Mouse (Mus musculus): ENCODE measurements around the gene Wfdc16.
"Not testable (repeated sequence)": the region's sequence is repeated elsewhere in the genome, so short reads cannot be mapped to it uniquely, and the experiment has no call there.

Gene Wfdc16

DNA sequence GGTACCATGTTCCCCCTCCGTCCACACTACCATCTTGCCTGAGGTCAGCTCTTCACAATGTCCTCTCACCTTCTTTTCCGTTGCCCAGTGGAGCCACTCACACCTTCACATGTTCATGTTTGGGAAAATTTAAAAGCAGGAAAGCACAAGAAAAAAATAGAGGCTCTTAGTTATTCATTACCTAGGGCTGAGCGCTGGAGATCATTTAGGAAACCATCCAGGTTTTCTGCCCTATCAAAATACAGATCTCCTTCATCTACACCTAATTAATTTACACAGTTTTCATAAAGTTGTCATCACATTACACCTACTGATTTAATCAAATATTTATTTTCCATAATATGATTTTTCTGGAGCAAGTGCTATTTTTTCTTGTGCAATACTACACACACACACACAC is at the start of gene Wfdc16:
Wfdc16 (minus strand) TSS at position 101 of the 400 bp plus-strand sequence.
- DNase-seq (ENCODE audit: low read depth, low spot score): no peak

DNA sequence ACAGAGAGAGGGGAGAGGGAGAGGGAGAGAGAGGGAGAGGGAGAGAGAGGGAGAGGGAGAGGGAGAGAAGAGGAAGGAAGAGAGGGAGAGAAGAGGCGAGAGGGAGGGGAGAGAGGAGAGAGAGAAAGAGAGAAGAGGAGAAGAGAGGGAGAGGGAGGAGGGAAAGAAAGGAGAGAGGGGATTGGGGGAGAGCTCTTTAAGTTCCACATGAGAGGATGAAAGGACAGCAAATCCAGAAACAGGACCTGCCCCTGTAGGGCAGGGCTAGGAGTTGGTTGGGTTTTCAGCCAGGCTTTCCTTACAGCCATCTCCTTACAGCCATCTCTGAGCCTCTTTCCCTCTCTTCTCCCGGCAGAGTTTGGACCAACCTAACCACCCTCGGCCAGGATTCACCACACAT is 46.2 kb upstream of the Wfdc16 start, which contains the start of gene Wfdc13:
Wfdc13 (plus strand) TSS at position 301 of the 400 bp plus-strand sequence.
- no peak for DNase-seq (ENCODE audit: low read depth, low spot score)

DNA sequence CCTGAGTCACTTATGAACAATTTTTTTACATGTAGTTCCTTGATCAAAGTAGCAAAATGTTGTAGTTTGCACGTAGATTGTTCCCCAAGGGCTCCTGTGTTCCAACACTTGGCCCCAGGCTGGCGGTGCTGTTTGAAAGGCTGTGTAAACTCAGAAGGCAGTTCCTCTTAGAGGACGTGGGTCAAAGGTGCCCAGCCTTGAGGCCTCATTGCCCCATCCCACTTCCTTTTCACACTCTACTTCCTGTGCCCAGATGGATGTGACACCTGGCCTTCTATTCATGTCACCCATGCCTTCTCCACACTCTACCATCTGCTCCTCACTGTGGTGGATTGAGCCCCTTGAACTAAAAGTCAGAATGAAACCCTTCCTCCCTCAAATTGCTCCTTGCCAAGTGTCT is 41.3 kb upstream of the Wfdc16 start:
- no peak for DNase-seq (ENCODE audit: low read depth, low spot score)

DNA sequence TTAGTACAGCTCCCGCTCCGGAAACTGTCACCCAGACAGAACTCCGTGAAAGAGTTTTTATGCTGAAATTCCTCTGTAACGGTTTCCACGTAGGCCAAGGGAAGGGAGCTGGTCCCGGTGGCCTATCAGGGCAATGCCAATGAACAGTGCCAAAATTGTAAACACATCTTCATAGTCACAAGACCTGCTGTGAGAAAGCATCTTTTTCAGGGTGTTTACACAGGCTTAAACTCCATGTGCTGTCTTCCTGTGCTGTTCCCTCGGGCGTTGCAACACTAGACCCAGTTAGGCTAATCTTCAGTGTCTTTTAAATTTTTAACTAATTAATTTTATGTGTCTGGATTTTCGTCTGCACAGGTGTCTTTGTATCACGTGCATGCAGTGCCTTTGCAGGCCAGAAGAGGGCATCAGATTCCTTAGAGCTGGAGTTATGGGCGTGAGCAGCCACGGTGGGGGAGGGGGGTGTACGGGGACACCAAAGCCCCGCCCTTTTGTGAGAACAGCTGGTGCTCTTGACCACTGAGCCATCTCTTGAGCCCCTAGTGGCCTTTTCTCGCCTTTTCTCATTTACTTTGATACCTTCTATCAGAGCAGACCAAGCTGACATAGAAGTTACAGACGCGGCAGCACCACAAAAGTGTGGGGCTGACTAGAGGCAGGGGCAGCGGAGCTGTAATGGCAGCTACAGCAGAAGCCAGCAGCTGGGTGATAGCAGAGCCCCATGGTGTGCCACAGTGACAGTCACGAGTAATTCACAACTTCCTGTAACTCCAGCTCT is 40.4 kb upstream of the Wfdc16 start:
- DNase-seq (ENCODE audit: low read depth, low spot score): peak; percentile 87

DNA sequence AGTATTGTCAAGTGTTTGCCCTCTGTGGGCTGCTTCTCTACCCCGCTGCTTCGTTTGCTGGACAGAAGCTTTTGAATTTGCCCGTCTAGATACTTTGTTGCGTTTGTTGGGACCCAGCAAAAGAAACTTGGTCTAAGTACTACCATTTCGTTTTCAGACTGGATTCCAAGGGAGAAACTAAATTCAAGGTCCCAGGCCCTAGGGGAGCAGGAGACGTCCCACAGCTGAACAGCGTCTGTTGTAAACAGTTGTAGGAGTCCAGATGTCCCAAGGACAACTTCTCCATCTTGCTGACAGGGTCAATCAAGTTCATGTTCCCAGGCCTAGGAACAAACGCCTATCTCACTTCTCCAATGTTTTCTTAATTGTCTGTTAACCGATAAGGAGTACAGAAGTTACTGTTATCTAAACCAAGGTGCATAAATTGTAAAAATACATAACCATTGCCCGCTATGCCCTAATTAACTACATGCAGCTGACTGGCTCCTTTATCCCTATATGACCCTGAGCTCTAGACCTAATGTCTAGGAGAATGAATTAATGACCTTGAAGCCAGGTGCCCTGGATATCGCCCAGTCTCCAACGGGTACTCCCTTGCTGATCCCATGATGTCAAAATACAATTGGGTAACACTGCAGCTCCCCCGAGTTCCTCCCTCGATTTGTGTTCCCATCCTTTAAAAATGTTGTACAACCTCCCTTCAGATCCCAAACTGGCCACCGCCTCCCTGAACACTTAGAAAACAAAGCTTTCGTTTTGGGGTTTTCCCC is 38.5 kb upstream of the Wfdc16 start:
- no peak for DNase-seq (ENCODE audit: low read depth, low spot score)

DNA sequence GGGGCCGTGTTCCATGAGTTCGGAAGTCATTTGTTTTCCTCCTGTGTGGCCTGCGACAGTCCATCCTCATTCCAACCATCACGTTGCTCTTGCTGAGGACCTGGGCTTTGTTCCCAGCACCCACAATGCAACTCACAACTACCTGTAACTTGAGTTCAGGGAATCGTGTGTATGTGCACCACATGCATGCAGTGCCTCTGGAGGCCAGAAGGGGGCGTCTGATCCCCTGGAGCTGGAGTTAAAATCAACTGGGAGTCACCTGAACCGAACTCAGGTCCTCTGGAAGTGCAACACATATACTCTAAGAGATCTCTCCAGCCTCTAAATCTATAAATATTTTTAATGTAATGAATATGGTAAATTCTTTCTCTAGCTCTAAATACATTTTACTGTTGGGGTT is 37.5 kb upstream of the Wfdc16 start:
- peak; percentile 70 for DNase-seq (ENCODE audit: low read depth, low spot score)

DNA sequence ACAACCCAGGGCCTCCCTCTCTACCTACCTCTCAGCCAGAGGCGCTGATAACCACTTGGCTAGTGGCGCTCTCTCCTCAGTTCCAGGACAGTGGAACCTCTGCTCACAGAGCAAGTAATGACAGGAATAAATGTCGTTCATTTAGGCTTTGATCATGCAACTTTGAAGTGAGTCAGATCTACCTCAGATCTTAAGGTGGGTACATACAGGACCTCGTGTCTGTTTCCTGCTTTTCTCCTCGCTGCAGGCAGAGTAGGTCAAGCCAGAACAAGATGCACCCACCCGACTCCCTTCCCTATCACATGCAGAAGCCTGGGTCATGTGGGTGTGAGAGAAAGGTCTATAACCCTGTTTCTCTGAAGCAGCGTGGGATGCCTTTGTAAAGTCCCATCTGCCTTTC is 35.4 kb upstream of the Wfdc16 start, which contains the start of gene Wfdc11:
Wfdc11 (minus strand) TSS at position 101 of the 400 bp plus-strand sequence.
- DNase-seq (ENCODE audit: low read depth, low spot score): no peak

DNA sequence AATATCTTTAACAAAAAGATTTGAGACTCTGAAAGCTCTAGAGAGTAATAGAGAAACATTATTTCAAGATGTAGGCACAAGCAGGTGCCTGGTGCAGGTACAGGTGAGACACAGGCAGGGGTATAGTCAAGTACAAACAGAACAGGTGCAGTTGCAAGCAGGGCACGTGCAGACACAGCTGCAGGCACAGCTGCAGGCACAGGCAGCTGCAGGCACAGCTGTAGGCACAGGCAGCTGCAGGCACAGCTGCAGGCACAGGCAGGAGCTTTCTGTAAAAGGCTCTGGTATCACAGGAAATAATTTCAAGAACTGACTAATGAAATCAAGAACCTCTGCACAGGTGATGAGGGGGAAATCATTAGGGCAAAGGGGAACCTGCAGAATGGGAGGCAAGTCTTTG is 32.3 kb upstream of the Wfdc16 start:
- no peak for DNase-seq (ENCODE audit: low read depth, low spot score)

DNA sequence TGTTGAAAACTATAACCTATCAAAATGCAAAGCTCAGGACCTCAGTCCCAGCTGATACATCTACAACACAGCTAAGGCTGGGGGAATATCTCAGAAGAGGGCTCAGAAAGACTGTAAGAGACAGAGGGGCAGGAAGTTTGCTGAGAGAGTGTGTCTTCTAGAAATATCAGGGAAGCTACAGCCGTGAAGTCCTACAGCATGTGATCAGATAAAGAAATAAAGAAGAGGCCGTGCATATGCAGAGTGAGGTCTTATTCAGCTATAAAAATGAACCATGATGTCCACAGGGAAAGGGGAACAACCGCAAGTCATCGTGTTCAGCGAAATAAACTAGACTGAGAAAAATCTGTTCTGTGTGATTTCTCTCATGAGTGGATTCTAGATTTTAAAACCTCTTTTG is 31.7 kb upstream of the Wfdc16 start:
- DNase-seq (ENCODE audit: low read depth, low spot score): no peak

DNA sequence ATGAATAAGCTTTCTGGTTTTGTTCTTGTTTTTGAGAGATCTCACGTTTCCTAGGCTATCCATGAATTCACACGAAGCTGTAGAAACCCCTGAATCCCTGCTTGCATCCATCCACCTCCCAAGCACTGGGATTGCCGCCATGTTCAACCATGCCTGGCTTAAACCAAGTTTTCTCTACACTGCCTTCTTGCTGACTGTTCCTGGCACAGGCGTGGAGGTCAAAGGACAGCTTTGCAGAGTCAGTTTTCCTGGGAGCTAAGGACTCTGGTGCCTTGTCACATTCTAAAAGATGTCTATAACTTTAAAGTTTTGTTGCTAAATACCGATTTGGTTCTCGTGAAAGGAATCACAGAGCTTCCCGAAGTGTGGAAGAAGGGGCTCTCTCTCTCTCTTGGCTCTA is 26.3 kb upstream of the Wfdc16 start:
- DNase-seq (ENCODE audit: low read depth, low spot score): no peak

DNA sequence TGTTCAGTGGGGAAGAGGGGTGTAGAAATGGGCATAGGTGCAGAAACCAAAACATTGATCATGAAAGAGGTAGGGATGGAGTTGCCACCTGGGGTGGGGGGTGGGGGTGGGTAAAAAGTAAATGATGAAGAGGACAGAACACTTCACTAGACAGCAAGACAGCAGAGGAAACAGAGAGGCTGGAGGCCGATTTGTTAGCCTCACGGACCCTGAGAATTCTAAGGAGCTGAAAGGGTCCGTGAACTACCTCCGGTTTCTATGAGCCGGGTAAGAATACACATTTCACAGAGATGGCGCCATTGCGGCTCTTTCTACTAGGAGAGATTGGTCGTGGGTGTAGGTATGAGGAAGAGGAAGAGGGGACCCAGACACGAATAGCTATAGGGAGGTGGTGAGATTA is 17.9 kb upstream of the Wfdc16 start, which contains the start of gene Wfdc9:
Wfdc9 (minus strand) TSS at position 101 of the 400 bp plus-strand sequence.
- DNase-seq (ENCODE audit: low read depth, low spot score): no peak

DNA sequence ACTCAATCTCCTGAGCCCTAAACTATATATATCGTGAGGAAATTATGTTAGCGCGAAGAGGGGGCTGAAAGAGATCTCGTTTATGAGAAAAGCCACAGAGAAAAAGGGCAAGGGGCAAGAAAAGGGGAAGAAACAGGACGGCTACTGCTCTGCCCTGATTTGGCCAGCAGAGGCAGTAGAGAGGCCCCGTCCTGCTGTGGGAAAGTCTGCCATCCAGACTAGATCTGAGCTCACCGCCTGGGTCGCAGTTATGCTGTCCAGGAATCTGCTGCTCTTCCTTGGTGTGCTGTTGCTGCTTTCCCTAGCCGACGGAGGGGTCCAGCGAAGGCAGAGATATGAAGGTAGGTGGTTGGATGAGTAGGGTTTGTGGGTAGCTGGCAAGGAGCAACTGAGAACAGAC is 17.3 kb upstream of the Wfdc16 start, which contains the start of gene Wfdc10:
Wfdc10 (plus strand) TSS at position 189 of the 400 bp plus-strand sequence.
- peak; percentile 82 for DNase-seq (ENCODE audit: low read depth, low spot score)

DNA sequence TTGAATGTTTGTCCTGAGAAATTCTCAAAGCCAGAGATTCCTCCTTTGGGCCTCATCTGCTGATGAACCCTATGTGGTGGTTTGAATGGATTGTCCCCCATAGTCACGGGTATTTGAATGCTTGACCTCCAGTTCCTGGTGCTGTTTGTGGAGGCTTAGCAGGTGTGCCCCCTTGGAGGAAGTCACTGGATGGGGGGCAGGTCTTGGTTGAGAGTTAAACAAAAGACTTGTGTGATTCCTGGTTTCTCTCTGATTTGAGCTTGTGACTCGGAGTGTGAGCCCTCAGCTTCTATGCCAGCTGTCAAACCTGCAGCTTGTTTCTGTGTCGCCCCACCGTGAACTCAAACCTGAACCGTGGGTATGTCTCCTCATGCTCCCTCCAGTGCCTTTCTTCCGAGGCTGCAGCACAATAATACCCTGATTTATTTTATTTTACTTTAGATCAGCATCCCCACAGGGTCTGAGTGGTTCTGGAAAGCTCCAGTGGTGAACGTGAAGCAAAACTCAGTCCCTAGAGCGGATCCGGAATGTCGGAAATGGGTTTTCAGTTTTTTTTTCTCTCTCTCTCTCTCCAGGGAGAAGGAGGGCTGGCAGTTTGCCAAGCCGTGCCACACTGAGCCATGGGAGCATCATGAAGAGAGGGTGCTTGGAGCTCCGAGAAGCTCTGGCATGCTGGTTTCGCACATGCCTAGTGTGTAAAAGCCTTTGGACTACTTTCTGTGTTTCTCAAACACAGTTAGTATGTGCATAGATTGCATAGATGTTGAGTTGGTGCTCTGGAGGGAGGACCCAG is 3.5 kb upstream of the Wfdc16 start:
- DNase-seq (ENCODE audit: low read depth, low spot score): peak; percentile 59

DNA sequence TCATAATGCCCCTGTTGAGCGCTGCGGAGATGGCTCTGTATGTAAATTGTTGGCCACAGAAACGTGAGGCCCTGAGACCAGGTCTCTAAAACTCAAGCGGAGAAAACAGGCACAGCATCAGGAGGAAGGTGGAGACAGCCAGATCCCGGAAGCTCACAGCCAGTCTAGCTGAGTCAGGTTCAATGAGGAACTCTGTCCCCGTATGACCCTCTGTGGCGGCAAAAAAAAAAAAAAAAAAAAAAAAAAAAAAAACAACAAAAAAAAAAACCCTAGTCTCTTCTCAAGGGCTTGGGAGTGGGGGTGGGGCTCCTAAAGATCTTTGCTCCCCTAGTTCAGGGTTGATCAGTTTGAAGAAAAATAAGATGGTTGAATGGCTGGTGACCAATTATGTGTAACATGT is 2.5 kb upstream of the Wfdc16 start:
- peak; percentile 80 for DNase-seq (ENCODE audit: low read depth, low spot score)

DNA sequence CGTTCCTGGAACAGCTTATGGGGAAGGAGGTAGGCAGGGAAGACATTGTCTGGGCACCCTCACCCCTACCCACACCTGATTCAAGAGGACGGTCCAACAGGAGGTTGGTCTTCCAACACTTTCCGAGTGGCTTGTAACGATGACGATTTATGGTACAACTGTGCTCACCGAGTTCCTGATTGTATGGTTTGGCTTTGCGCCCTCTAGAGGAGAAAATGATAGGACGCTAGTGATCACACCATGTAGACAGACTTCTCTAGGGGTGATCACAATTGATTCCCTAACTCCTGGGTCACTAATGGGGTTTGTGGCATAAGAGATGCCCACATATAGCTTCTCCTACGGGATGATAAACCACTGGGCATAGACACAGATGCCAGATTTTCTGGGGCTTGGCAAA is 3.3 kb downstream of the Wfdc16 start:
- DNase-seq (ENCODE audit: low read depth, low spot score): peak; percentile 70

DNA sequence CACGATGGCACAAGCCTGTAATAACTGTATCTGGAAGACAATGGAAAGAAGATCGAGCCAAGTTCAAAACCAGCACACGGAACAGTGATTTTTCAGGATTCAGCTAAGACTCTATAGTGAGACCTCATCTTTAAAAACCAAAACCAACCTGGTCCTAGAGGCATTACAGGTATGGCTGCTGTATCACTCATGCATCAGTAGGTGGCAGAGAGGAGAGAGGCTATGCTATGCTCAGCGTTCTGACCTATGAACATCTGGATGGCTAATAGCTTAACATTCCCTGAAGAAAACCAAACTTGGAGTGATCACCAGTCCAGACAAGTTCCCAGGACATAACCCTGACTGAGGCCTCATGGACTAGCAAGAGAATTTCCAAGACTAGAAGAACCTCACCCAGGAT is 16.8 kb downstream of the Wfdc16 start:
- no peak for DNase-seq (ENCODE audit: low read depth, low spot score)

DNA sequence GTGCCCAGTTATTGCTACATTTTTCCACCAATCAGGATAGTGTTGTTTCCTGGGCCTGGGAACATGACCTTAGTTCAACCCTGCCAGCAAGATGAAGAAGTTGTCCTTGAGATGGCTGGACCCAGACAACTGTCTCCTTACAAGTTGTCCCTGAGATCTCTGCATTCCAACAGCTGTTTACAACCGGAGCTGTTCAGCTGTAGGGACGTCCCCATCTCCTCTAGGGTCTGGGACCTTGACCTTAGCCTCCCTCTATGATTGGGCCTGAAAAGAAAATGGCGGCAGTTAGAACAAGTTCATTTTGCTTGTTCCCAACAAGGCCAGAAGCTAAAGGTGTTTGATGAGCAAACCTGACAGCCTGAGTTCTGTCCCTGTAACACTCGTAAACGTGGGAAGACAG is 19.5 kb downstream of the Wfdc16 start:
- no peak for DNase-seq (ENCODE audit: low read depth, low spot score)

DNA sequence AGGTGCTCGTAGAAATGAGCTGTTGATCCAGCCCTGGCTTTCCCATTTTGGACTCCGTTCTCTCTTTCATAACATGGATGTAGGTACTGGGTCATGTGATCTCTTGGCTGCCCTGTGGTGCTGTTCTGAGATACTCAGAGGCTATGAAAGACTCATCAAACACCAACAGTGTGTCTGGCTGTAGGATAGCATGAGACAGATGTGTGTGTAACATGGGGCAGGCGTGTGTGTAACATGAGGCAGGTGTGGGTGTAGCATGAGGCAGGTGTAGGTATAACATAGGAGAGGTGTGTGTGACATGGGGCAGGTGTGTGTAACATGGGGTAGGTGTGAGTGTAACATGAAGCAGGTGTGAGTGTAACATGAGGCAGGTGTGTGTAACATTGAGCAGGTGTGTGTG is 23.2 kb downstream of the Wfdc16 start:
- DNase-seq (ENCODE audit: low read depth, low spot score): no peak

DNA sequence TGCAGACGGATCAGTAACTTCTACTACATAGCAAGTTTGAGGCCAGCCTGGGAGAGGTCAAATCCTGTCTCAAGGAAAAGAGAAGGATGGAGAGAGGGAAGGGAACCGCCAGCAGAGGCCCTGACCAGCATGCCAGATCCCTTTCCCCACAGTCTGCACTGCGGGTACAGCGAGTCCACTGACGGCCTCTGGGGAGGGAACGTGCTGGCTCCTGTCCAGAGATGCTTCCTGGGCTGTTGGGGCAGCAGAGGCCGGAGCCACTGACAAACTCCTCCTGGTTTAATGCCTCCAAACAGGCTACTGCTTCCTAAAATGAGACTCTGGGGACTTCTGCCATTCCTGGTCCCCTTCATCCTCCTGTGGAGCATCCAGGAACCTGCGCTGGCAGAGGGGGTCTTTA is 25.1 kb downstream of the Wfdc16 start, which contains the start of the genes Wfdc6b and Wfdc8:
Wfdc6b (plus strand) TSS at position 52 of the 400 bp plus-strand sequence.
Wfdc8 (minus strand) TSS at position 156 of the 400 bp plus-strand sequence.
- not testable (repeated sequence) for DNase-seq (ENCODE audit: low read depth, low spot score)

DNA sequence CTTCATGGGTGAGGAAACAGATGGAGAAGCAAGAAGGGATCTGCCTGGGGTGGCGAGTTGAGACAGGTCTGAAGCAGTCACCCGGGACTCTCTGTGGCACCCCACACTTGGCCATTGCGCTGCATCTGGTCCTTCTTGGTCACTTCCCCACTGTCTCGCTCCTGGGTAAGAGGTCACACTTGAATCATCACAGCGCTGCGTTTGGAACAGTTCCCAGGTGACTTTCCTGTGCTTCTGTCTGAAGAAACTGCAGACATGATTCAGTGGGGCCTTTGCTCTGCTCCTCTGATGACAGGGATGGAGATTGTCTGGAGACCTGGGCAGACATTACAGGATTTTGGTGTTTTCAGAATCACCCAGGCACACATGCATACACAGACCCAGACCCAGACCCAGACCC is 29.8 kb downstream of the Wfdc16 start:
- no peak for DNase-seq (ENCODE audit: low read depth, low spot score)

DNA sequence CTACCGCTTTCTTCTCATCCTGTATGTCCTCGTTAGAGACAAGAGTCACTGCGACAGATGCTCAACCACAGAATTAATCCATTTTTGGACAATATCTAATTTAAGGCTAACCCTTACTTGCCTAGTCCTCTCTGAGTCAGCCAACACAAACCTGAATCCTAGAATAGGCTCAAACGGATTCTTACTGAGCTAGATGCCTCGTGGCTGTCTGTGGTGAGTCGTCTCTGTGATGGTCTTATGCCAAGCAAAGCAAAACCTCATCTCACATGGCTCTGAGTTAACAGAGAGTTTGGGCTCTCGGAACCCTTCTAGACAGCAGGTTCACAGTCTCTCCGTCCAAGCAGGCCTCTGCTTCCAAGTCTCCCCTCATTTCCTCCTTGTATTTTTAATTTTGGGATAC is 34.2 kb downstream of the Wfdc16 start:
- DNase-seq (ENCODE audit: low read depth, low spot score): no peak

DNA sequence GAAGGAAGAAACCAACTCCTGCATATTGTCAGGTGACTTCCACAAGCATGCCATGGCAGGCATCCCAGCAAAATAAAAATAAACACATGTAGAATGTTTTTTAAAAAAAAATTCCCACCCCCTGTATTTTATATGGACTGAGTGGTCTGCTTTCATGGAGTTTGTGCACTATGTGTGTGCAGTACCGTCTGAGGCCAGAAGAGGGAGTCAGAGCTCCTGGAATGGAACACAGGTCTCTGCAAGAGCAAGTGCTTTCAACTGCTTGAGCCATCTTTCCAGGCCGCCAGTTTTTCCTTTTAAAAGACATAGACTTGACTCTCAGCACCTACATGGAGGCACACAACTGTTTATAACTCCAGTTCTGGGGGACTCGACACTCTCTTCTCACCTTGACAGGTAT is 35.1 kb downstream of the Wfdc16 start:
- DNase-seq (ENCODE audit: low read depth, low spot score): peak; percentile 75
